Mouse (Mus musculus) duodenum, adult 2 months (tissue): ENCODE data around the gene A430033K04Rik. TPM values are rescaled to one million over a fixed set of nuclear protein-coding genes. Genes with fewer than 3 reads are reported as not detected.

Experiments used
- polyA plus RNA-seq: library from polyadenylated mRNA; depleted of rRNA; stranded (reverse); fragments of >200 nt; gene quantifications from 2 replicates; pipeline ENCODE4 v1.2.3, GENCODE M21; 2012; ENCODE audit warnings: low replicate concordance; rRNA removed

Gene A430033K04Rik
- polyA plus RNA-seq: 0.23 and 0.37 TPM in 2 replicates

GRCm38 (mm10) chr5:138622645-138623477, at the start of gene A430033K04Rik:
Gene A430033K04Rik, plus strand, starts transcription at chr5:138622859.

GRCm38 (mm10) chr5:138619211-138620128, 3.2 kb upstream of the A430033K04Rik start, which contains the start of gene Zfp68:
Gene Zfp68, minus strand, starts transcription at chr5:138619761.

Other genes with a start within 250 kb of the A430033K04Rik start
- 0.13 and 0.84 TPM in 2 replicates for gene Zfp157, start 181.4 kb upstream of the A430033K04Rik start, polyA plus RNA-seq
- gene 1700123K08Rik, start 58.1 kb upstream of the A430033K04Rik start, polyA plus RNA-seq: not detected in 2 replicates
- gene Zfp68, start 3.1 kb upstream of the A430033K04Rik start, polyA plus RNA-seq: 0.66 and 1.1 TPM in 2 replicates
- gene Fam20c, start 131.7 kb downstream of the A430033K04Rik start, polyA plus RNA-seq: 3.1 and 5.6 TPM in 2 replicates
- gene Gm5294, start 197.2 kb downstream of the A430033K04Rik start, polyA plus RNA-seq: not detected in 2 replicates